Mouse (Mus musculus) forebrain, embryonic 16.5 days (tissue): ENCODE results near the gene Tpx2. TPM values are rescaled to one million over a fixed set of nuclear protein-coding genes. Genes with fewer than 3 reads are reported as not detected.

Experiments used
- ATAC-seq: fragments of 200-750 bp; cut with Nextera tagmentation; 2 replicates; pipeline ENCODE4 v1.8.0; 2017; ENCODE audit warnings: mild to moderate bottlenecking, moderate library complexity
- H3K27ac ChIP-seq: fragments of 300-500 bp; sonication (generic); 2 replicates; pipeline ENCODE4 v1.5.1; 2014; ENCODE audit warnings: low read length, control low read depth
- H3K27me3 ChIP-seq: fragments of 300-500 bp; sonication (generic); replicated peaks from 2 replicates; pipeline ENCODE4 v1.6.1; 2014; ENCODE audit warnings: low read length; ENCODE audit not compliant: control insufficient read depth, insufficient read depth
- H3K36me3 ChIP-seq: fragments of 300-500 bp; sonication (generic); 2 replicates; pipeline ENCODE4 v1.6.1; 2014; ENCODE audit not compliant: control insufficient read depth, insufficient read depth
- H3K4me1 ChIP-seq: fragments of 300-500 bp; sonication (generic); replicated peaks from 2 replicates; pipeline ENCODE4 v1.6.1; 2014; ENCODE audit warnings: low read length; ENCODE audit not compliant: control insufficient read depth, insufficient read depth
- H3K4me2 ChIP-seq: fragments of 300-500 bp; sonication (generic); 2 replicates; pipeline ENCODE4 v1.6.1; 2014; ENCODE audit warnings: mild to moderate bottlenecking, low read length, control low read depth
- H3K4me3 ChIP-seq: fragments of 300-500 bp; sonication (generic); replicated peaks from 2 replicates; pipeline ENCODE4 v1.5.1; 2014; ENCODE audit warnings: mild to moderate bottlenecking, low read length, control low read depth
- H3K9ac ChIP-seq: fragments of 300-500 bp; sonication (generic); replicated peaks from 2 replicates; pipeline ENCODE4 v1.6.1; 2014; ENCODE audit warnings: low read depth, low read length, control low read depth
- H3K9me3 ChIP-seq: fragments of 300-500 bp; sonication (generic); 2 replicates; pipeline ENCODE4 v1.6.1; 2016; ENCODE audit warnings: low read length; ENCODE audit not compliant: control insufficient read depth
- WGBS: fragments of 180-500 bp; shearing (Covaris S2); extraction: QIAGEN DNeasy Blood & Tissue Kit; methylation state at CpG from one replicate; pipeline ENCODE4 v1.1.7; 2014; 5-methylcytosine and 5-hydroxymethylcytosine counted together
- polyA plus RNA-seq: library from polyadenylated mRNA; unstranded; fragments of >200 nt; fragmentation: Nextera tagmentation; extraction: Ambion mirVana; gene quantifications from 2 replicates; pipeline ENCODE4 v1.2.1, GENCODE M21; 2015

The Tpx2 gene
- 40.0 and 49.6 TPM in 2 replicates for polyA plus RNA-seq

DNA sequence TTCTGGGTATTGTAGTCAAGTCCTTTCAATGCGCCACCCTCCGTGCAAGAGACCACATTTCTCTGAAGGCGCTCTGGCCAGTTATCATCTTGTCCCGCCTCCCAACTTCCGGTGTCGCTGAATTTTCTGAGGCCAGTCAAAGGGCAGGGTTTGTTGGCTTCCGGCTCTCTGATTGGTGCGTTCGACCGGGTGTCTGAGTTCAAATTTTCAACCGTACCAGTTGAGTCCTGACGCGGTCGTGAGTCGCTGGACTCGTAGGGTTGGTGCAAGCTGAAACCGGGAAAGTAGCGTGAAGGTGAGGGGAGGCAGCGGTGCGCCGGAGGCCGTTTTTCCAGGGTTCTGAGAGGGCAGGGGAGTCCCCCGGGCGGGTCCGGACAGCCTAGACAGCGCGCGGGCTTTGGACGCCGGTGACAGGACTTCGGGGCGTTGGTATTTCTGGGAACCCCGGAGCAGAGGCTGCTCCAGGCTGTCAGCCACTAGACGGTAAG, at the start of gene Tpx2:
TSS of gene Tpx2 (plus strand) at position 150 of the 488 bp plus-strand sequence.
- H3K4me3 ChIP-seq: peak within 1 kb of the TSS; percentile 66
- under 1% methylated on average over 34 of the region's 34 CpGs for WGBS
- H3K9ac ChIP-seq: peak within 1 kb of the TSS; percentile 56
- H3K4me2 ChIP-seq: peak within 1 kb of the TSS; percentile 76
- no peaks in the 10 kb centered on the region for H3K36me3 ChIP-seq
- no peaks in the 10 kb centered on the region for H3K27me3 ChIP-seq
- peaks cover 11% of the 10 kb centered on the region for H3K4me1 ChIP-seq
- ATAC-seq: peak; percentile 98
- peak within 1 kb of the TSS; percentile 29; the same call in 1 of the 2 replicates for H3K27ac ChIP-seq
- H3K9me3 ChIP-seq: no peaks in the 10 kb centered on the region

DNA sequence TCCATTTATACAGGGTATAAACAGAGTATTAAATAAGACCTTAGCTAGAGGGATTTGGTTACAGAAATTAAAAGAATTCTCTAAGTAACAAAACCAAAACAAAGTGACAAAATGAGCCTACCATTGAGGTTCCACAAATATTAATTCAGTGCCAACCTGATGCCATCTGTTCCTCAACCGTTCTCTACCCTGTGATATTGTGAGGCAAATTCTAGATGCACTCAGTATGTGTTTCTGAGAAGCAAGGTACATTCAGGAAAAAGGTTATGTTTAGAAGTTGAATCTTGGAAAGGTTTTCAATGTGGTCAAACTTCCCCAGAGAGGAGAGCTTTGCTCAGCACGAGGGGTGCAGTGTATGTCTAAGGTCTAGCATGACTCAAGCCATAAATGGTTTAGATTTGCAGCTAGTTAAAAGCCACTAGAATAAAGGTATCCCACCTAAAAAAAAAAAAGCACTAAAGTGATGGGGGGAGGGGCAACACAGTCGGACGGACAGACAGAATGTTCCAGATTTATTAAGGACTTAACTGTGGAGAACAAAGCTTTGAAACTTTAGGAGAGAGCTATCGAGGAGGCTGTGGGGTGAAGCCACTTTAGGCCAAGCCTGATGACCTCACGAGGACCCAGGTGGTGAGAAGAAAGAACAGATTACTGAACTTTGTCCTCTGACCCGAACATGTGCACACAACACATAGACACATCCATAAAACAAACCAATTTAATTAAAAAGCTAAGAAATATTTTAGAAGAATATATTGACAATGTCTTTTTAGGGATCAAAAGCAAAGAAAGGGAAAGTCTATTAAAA, 47.6 kb upstream of the Tpx2 start:
- H3K36me3 ChIP-seq: no peaks in the 10 kb centered on the region
- 72% methylated on average over 7 of the region's 7 CpGs for WGBS
- H3K4me1 ChIP-seq: peaks cover 11% of the 10 kb centered on the region
- no peak for ATAC-seq
- no peak overlapping the region for H3K4me2 ChIP-seq
- no peak overlapping the region for H3K27ac ChIP-seq
- H3K4me3 ChIP-seq: no peak overlapping the region
- H3K9ac ChIP-seq: no peak overlapping the region
- H3K9me3 ChIP-seq: no peaks in the 10 kb centered on the region
- H3K27me3 ChIP-seq: no peaks in the 10 kb centered on the region

DNA sequence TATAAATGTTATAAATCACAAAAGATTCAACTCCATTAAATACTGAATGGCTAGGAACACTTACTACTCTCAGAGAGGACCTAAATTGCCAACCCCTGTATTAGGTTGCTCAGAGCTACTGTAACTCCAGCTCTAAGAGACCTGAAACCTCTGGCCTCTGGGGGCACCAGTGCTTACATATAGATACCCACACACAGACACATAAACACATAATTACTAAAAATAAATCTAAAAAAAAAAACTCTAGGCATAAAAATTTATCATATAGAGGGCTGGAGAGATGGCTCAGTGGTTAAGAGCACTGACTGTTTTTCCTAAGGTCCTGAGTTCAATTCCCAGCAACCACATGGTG, 47.0 kb upstream of the Tpx2 start:
- H3K4me1 ChIP-seq: peaks cover 16% of the 10 kb centered on the region
- H3K27ac ChIP-seq: no peak overlapping the region
- no peak for ATAC-seq
- H3K9ac ChIP-seq: no peak overlapping the region
- no peaks in the 10 kb centered on the region for H3K27me3 ChIP-seq
- H3K4me3 ChIP-seq: no peak overlapping the region
- no peaks in the 10 kb centered on the region for H3K36me3 ChIP-seq
- no peak overlapping the region for H3K4me2 ChIP-seq
- no peaks in the 10 kb centered on the region for H3K9me3 ChIP-seq

DNA sequence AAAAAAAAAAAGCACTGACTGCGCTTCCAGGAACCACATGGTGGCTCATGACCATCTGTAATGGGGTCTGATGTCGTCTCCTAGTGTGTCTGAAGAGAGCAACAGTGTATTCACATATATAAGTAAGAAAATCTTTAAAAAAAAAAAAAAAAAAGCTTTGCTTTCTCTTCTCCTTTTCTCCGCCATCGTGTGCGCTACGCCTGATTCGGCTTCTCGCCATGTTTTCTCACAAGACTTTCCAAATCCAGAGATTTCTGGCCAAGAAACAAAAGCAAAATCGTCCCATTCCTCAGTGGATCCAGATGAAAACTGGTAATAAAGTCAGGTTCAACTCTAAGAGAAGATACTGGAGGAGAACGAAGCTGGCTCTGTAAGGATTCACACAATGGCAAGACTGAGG, 45.5 kb upstream of the Tpx2 start:
- WGBS: 90% methylated on average over 10 of the region's 10 CpGs
- Histone ChIP-seq H3K4me2 (no peak overlapping the region), H3K9me3 (no peaks in the 10 kb centered on the region), H3K36me3 (no peaks in the 10 kb centered on the region), H3K4me1 (peaks cover 16% of the 10 kb centered on the region), H3K9ac (no peak overlapping the region), H3K27me3 (no peaks in the 10 kb centered on the region), H3K27ac (no peak overlapping the region), H3K4me3 (no peak overlapping the region)
- ATAC-seq: no peak

DNA sequence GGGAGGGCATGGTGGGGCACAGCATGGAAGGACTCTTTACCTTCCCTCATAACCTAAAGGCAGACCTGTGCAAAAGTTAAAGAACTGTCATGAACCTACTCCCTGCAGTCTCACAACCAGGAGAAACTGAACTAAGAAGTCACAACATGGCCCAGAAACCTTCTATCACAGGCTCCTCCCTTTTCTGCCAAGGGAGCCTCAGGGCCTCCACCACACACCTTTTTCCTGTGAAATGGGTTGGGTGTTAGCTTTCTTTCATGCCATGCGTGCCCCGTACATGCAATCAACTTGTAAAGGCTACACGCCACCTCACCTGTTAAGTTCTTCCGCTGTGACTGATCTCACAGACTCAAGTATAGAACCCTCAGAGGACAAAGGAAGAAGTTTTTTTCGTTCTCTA, 44.7 kb upstream of the Tpx2 start:
- WGBS: 86% methylated on average over 5 of the region's 5 CpGs
- no peaks in the 10 kb centered on the region for H3K9me3 ChIP-seq
- no peak overlapping the region for H3K27ac ChIP-seq
- ATAC-seq: no peak
- H3K4me2 ChIP-seq: no peak overlapping the region
- peaks cover 16% of the 10 kb centered on the region for H3K4me1 ChIP-seq
- H3K4me3 ChIP-seq: no peak overlapping the region
- H3K9ac ChIP-seq: no peak overlapping the region
- no peaks in the 10 kb centered on the region for H3K36me3 ChIP-seq
- H3K27me3 ChIP-seq: no peaks in the 10 kb centered on the region

DNA sequence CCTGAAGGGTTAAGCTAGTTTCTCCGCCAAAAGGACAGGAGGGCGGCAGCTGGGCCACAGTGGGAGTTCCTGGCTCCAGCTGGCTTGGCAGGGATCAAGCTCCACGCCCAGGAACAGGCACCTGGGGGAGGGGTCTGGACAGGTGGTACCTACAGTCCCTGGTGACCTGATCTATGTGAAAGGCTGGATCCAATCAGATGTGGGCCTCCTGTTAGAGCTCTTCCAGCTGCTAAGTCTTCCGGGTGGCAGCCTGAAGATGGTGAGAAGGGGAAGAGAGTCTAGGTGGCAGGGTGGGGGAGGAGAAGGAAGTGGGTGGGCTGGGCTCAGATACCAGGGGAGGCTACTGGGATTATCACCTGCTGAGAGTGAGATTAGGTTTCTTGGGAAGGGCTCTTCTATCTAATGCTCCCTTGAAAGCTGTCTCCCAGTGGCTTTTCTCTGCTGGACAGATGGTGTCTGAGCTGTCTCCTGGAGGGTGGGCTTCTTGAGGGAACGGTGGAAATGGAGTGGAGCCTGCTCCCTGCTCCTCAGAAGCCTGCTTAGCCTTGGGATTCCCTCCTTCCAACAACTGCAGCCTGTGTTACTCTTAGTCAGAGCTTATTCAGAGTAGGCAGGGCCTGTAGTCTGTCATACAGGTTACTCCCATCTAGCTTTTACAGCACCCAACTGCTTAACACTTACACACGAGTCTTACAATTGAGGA, 43.2 kb upstream of the Tpx2 start:
- Histone ChIP-seq H3K9me3 (no peaks in the 10 kb centered on the region), H3K27me3 (no peaks in the 10 kb centered on the region), H3K4me1 (peaks cover 16% of the 10 kb centered on the region), H3K27ac (no peak overlapping the region), H3K4me2 (no peak overlapping the region), H3K9ac (no peak overlapping the region), H3K4me3 (no peak overlapping the region), H3K36me3 (no peaks in the 10 kb centered on the region)
- peak; percentile 43 for ATAC-seq
- whole genome bisulfite sequencing: 8% methylated on average over 6 of the region's 6 CpGs

DNA sequence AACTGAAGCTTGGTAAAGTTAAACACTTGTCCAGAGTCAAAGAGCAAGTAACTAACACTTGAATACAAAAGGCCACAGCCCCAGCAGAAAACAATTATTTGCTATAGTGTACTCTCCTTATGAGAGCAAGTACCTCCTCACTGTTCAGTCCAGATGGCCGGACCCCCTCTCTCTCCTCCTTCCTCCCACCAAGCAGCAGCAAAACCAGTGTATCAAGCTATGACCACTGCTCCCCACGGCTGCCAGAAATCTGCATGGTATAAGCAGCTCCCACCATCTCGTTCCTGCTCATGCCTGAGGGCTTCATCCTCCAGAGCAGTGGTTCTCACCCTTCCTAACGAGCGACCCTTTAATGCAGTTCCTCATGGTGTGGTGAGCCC, 42.7 kb upstream of the Tpx2 start:
- no peak overlapping the region for H3K4me2 ChIP-seq
- no peaks in the 10 kb centered on the region for H3K9me3 ChIP-seq
- no peak overlapping the region for H3K9ac ChIP-seq
- no peak for ATAC-seq
- H3K4me1 ChIP-seq: peaks cover 16% of the 10 kb centered on the region
- H3K27me3 ChIP-seq: no peaks in the 10 kb centered on the region
- 39% methylated on average over 5 of the region's 5 CpGs for WGBS
- H3K36me3 ChIP-seq: no peaks in the 10 kb centered on the region
- no peak overlapping the region for H3K4me3 ChIP-seq
- H3K27ac ChIP-seq: no peak overlapping the region

DNA sequence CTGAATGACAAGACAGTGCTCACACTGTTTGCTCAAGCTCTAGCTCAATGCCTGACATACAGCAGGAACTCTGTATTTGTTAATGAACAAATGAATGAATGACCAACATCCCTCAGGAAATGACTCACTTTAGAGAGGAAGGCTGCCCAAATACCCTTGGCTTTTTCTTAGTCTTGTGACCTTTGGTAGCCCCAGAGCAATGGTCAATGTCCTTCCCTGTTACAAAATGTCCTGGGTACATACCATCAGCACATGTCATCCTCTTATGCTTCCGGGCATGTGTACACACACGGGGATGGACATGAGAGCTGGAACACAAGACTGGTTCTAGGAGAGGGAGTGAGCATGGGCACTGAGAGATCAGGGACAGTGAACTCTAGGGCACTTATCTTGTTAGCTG, 41.7 kb upstream of the Tpx2 start:
- Histone ChIP-seq H3K9me3 (no peaks in the 10 kb centered on the region), H3K27me3 (no peaks in the 10 kb centered on the region), H3K9ac (no peak overlapping the region), H3K36me3 (no peaks in the 10 kb centered on the region), H3K4me1 (peaks cover 16% of the 10 kb centered on the region), H3K4me3 (no peak overlapping the region), H3K27ac (no peak overlapping the region), H3K4me2 (no peak overlapping the region)
- ATAC-seq: no peak
- WGBS: 87% methylated on average over 2 of the region's 2 CpGs

DNA sequence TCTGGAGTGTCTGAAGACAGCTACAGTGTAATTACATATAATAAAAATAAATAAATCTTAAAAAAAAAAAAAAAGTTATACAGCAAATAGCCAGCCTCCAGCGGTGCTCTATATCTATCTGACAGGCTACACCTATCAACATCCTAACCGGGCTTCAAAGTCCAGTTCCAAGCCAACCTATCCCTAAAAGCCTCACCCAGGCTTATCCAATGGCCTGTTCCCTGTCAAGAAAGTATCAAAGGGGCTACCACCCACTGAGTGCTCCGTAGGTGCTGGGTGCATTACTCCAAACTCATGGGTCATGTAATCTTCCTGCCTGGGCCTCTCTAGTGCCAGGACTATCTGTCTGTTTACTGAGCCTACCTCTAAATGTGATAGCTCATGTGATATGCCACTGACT, 39.6 kb upstream of the Tpx2 start:
- Histone ChIP-seq H3K36me3 (no peaks in the 10 kb centered on the region), H3K4me2 (no peak overlapping the region), H3K9ac (no peak overlapping the region), H3K27me3 (no peaks in the 10 kb centered on the region), H3K27ac (no peak overlapping the region), H3K9me3 (no peaks in the 10 kb centered on the region), H3K4me1 (peaks cover 18% of the 10 kb centered on the region), H3K4me3 (no peak overlapping the region)
- WGBS: 90% methylated on average over 3 of the region's 3 CpGs
- no peak for ATAC-seq
